Mouse (Mus musculus) C3H10T1/2 (cell line): ENCODE results near the gene Gm14327. TPM values are rescaled to one million over a fixed set of nuclear protein-coding genes. Genes with fewer than 3 reads are reported as not detected.

ENCODE experiments used
- polyA plus RNA-seq, 2 experiments: library from polyadenylated mRNA; unstranded; fragments of >200 nt; fragmentation: generic; extraction: Trizol; gene quantifications; one replicate each; pipeline ENCODE4 v1.2.1; 2012; ENCODE audit warnings: missing spikeins in 2 of 2

Gm14327 gene
- polyA plus RNA-seq, result 1 to 10 TPM in 1 of 2 experiments, under 1 TPM in 1; 0.21 to 1.0 TPM

GRCm38 (mm10) chr2:177897046-177897578 lies at the start of gene Gm14327:
Gm14327 (plus strand) TSS chr2:177897096.

GRCm38 (mm10) chr2:177925563-177926103 lies 28.7 kb downstream of the Gm14327 start, which contains the start of gene Zfp972:
Zfp972 (minus strand) TSS chr2:177925613.

Other genes with a start within 250 kb of the Gm14327 start
- 1 to 10 TPM in 1 of 2 experiments, under 1 TPM in 1; 0.50 to 6.0 TPM for gene Gm14322, start 137.8 kb upstream of the Gm14327 start, polyA plus RNA-seq
- gene Gm14325, start 56.8 kb upstream of the Gm14327 start, polyA plus RNA-seq, result 10 to 100 TPM in 1 of 2 experiments, 1 to 10 TPM in 1; 1.3 to 21.9 TPM
- gene Zfp972, start 28.5 kb downstream of the Gm14327 start, polyA plus RNA-seq, result 1 to 10 TPM in 1 of 2 experiments, under 1 TPM in 1; 0.46 to 2.4 TPM
- 1 to 10 TPM in 1 of 2 experiments, under 1 TPM in 1; 0.61 to 5.8 TPM for gene Gm14326, start 60.2 kb downstream of the Gm14327 start, polyA plus RNA-seq
- gene Zfp971, start 126.2 kb downstream of the Gm14327 start, polyA plus RNA-seq, result 1 to 10 TPM in 1 of 2 experiments, under 1 TPM in 1; 0.33 to 1.3 TPM
- 1 to 10 TPM in 1 of 2 experiments, under 1 TPM in 1; 0.36 to 2.7 TPM for gene Zfp931, start 181.4 kb downstream of the Gm14327 start, polyA plus RNA-seq
- under 1 TPM in 1 of 2 experiments, not detected in 1; 0.28 TPM for gene Phactr3, start 221.9 kb downstream of the Gm14327 start, polyA plus RNA-seq